ENCODE assay signal across 15 mouse cellular contexts in genomic region chr9:102924627-102925316, GRCm38 (mm10).
DNase-seq lines count a peak whose midpoint lies in the region; ATAC-seq and TF ChIP-seq lines count a peak whose summit lies in the region.
"Had no signal": no experiment of that assay in that cellular context is flagged by ENCODE, and none has a peak within 500 bp of the region (broad histone marks: within the 10 kb centered on the region; RNA-seq: fewer than 3 reads in every experiment).

No protein-coding gene starts in this region.

- H3K27ac ChIP-seq in heart, embryonic 12.5 days (ENCODE audit: poor library complexity, severe bottlenecking) = no peak overlapping the region
- H3K27ac ChIP-seq in lung, postnatal 0 days (ENCODE audit: low read length) = no peak overlapping the region
- H3K27ac ChIP-seq in heart, postnatal 0 days (ENCODE audit: low read depth) = no peak overlapping the region
- H3K27ac ChIP-seq: hindbrain, postnatal 0 days; kidney, postnatal 0 days had no signal

- H3K4me2 ChIP-seq in heart, embryonic 12.5 days = peak overlapping the region; percentile 20
- no peak overlapping the region for H3K4me2 ChIP-seq in lung, postnatal 0 days (replicated peaks; ENCODE audit: low read depth, low read length)
- no peak overlapping the region for H3K4me2 ChIP-seq in heart, postnatal 0 days (ENCODE audit: low read depth, low read length)

- 36% methylated on average over 15 of the region's 15 CpGs for WGBS in heart, embryonic 12.5 days
- 69% methylated on average over 15 of the region's 15 CpGs for WGBS in lung, postnatal 0 days
- 42% methylated on average over 15 of the region's 15 CpGs for WGBS in heart, postnatal 0 days

- H3K9ac ChIP-seq in heart, embryonic 12.5 days = no peak overlapping the region
- H3K9ac ChIP-seq in lung, postnatal 0 days (replicated peaks; ENCODE audit: low read depth) = no peak overlapping the region
- no peak overlapping the region for H3K9ac ChIP-seq in heart, postnatal 0 days (replicated peaks; ENCODE audit: low read depth, low read length)

- TF ChIP-seq EP300 in lung, postnatal 0 days (IDR thresholded peaks at IDR 0.05) = no peak
- TF ChIP-seq EP300 in heart, postnatal 0 days (IDR thresholded peaks at IDR 0.05; ENCODE audit: low read depth) = no peak

- intact Hi-C loops in heart, postnatal 10 days (cut with DNase I) = no loop called here

- no peak overlapping the region for H3K4me3 ChIP-seq in heart, embryonic 12.5 days
- H3K4me3 ChIP-seq in lung, postnatal 0 days (ENCODE audit: low read depth, low read length) = no peak overlapping the region
- H3K4me3 ChIP-seq in heart, postnatal 0 days (ENCODE audit: low read depth, low read length) = no peak overlapping the region
- H3K4me3 ChIP-seq: megakaryocyte, embryonic 14.5 days had no signal

- DNase-seq in heart, postnatal 10 days = no peak
- DNase-seq in lung, postnatal 0 days (ENCODE audit: low spot score) = peak; percentile 10
- no peak for DNase-seq in lung, postnatal 10 days
- no peak for DNase-seq in heart, postnatal 0 days (ENCODE audit: low spot score)
- DNase-seq in testis, postnatal 14 days (ENCODE audit: low spot score) = peak; percentile 25
- DNase-seq in layer of hippocampus, adult 11-12 months (ENCODE audit: low spot score) = no peak
- DNase-seq in thymus, postnatal 0 days (ENCODE audit: low spot score) = no peak
- DNase-seq: adrenal gland, adult 8-10 months; B cell, adult 2 months; cerebellum, adult 8-10 months; lung, adult 18-20 months had no signal

- H3K27me3 ChIP-seq in heart, embryonic 12.5 days (replicated peaks) = no peaks in the 10 kb centered on the region
- no peaks in the 10 kb centered on the region for H3K27me3 ChIP-seq in lung, postnatal 0 days (replicated peaks; ENCODE audit: insufficient read depth, low read length)
- H3K27me3 ChIP-seq in heart, postnatal 0 days (ENCODE audit: control insufficient read depth, insufficient read depth, low read length) = no peaks in the 10 kb centered on the region

- no peak for TF ChIP-seq CTCF in lung, postnatal 0 days (IDR thresholded peaks at IDR 0.05)
- no peak for TF ChIP-seq CTCF in heart, postnatal 0 days (IDR thresholded peaks at IDR 0.05; ENCODE audit: low read depth)

- H3K9me3 ChIP-seq in heart, embryonic 12.5 days (replicated peaks) = no peaks in the 10 kb centered on the region
- no peaks in the 10 kb centered on the region for H3K9me3 ChIP-seq in lung, postnatal 0 days (ENCODE audit: low read length)
- no peaks in the 10 kb centered on the region for H3K9me3 ChIP-seq in heart, postnatal 0 days (replicated peaks; ENCODE audit: control insufficient read depth, low read length)
- H3K9me3 ChIP-seq: megakaryocyte, embryonic 14.5 days had no signal

- no peaks in the 10 kb centered on the region for H3K36me3 ChIP-seq in heart, embryonic 12.5 days
- H3K36me3 ChIP-seq in lung, postnatal 0 days (ENCODE audit: insufficient read depth, low read length) = no peaks in the 10 kb centered on the region
- no peaks in the 10 kb centered on the region for H3K36me3 ChIP-seq in heart, postnatal 0 days (replicated peaks; ENCODE audit: control insufficient read depth, insufficient read depth, low read length)

- H3K4me1 ChIP-seq in heart, embryonic 12.5 days (replicated peaks) = peaks cover 16% of the 10 kb centered on the region
- no peaks in the 10 kb centered on the region for H3K4me1 ChIP-seq in lung, postnatal 0 days (ENCODE audit: insufficient read depth, low read depth, low read length)
- H3K4me1 ChIP-seq in heart, postnatal 0 days (ENCODE audit: control insufficient read depth, insufficient read depth) = no peaks in the 10 kb centered on the region

- ATAC-seq in heart, embryonic 12.5 days (ENCODE audit: insufficient number of reproducible peaks, low FRiP score) = peak; percentile 68
- no peak for ATAC-seq in lung, postnatal 0 days
- ATAC-seq in heart, postnatal 0 days (ENCODE audit: insufficient read depth, low read depth) = peak; percentile 30
- ATAC-seq: hindbrain, postnatal 0 days had no signal

Comparison
In these comparisons a context has a peak if more than half of its experiments do, and no peak if none do; other contexts are left out.
1. DNase-seq: peak in lung, postnatal 0 days (single experiment) and testis, postnatal 14 days (single experiment); none in heart, postnatal 10 days (0 of 2), lung, postnatal 10 days (single experiment), heart, postnatal 0 days (single experiment), layer of hippocampus, adult 11-12 months (single experiment) and thymus, postnatal 0 days (single experiment).